Mouse (Mus musculus): ENCODE measurements around the gene Coq2. TPM values are rescaled to one million over a fixed set of nuclear protein-coding genes. Genes with fewer than 3 reads are reported as not detected.

Gene Coq2
- polyA plus RNA-seq, 1 experiment from 2014 or later: 46.8 TPM

DNA sequence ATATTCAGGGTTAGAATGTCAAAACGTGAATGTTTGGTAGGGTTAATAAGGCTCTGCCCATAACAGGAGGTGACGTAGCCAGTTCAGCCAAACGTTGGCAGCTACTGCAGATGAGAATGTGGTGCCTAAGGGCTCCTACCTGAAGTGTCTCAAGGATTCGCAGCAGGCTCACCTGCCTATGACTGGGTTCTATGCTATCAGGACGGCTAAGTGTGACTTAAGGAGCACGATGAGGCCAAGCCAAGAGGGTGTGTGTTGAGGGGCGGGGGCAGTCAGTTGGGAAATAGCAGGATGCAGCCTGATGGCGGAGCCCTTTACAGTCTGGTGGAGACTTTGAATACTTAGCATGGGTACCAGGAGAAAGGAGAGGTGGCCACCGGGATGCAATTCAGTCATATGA lies 22.6 kb downstream of the Coq2 start:
- H3K9me3 ChIP-seq (replicated peaks): no peaks in the 10 kb centered on the region
- no peak overlapping the region for H3K4me3 ChIP-seq
- WGBS: 90% methylated on average over 9 of the region's 9 CpGs
- no peak overlapping the region for H3K9ac ChIP-seq
- H3K4me2 ChIP-seq (replicated peaks): no peak overlapping the region
- peaks cover 28% of the 10 kb centered on the region for H3K36me3 ChIP-seq
- no peaks in the 10 kb centered on the region for H3K27me3 ChIP-seq
- no peaks in the 10 kb centered on the region for H3K4me1 ChIP-seq
- no peak overlapping the region for H3K27ac ChIP-seq
- ATAC-seq (ENCODE audit: low FRiP score): no peak

DNA sequence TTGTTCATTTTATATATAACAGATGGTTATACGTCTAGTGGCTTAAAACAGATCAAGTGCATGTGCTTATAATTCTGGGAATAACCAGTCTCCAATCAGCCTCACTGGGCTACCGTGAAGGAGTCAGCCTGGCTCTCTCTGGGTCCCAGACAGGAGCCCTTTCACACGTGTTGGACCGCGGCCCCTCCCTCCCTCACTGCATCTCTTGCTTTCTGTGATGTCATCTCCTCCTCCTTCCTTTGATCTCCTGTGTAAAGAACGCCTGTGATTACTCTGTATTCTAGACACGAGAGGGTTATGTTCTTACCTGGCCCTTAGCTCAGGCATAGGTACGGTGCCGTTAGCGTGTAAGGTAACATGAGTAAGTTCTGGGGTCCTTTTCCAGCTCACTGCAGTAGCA lies 23.5 kb downstream of the Coq2 start:
- Histone ChIP-seq H3K4me1 (no peaks in the 10 kb centered on the region), H3K4me2 (replicated peaks) (no peak overlapping the region), H3K36me3 (peaks cover 22% of the 10 kb centered on the region), H3K27me3 (no peaks in the 10 kb centered on the region), H3K9ac (no peak overlapping the region), H3K4me3 (no peak overlapping the region), H3K27ac (no peak overlapping the region), H3K9me3 (replicated peaks) (no peaks in the 10 kb centered on the region)
- no peak for ATAC-seq (ENCODE audit: low FRiP score)
- 81% methylated on average over 10 of the region's 10 CpGs for WGBS

DNA sequence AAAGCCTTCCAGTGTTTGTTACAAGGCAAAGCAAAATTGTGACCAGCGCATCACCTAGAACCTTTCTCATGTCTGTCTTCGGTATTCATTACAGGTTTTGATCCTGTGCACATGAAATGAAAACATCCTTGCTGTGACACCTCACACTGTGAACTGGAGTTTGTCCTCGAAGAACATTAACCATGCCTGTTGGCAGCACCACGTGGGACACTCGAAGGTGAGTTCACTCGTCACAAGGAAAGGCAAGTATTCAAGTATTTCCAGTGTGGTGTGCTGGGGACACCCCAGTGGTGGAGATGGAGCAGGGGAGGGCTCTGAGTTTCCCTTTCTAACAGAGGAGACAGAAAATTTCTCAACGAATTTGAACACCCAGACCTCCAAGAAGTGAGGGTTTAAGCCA lies 24.0 kb downstream of the Coq2 start:
- no peak overlapping the region for H3K9ac ChIP-seq
- no peak overlapping the region for H3K4me3 ChIP-seq
- no peaks in the 10 kb centered on the region for H3K4me1 ChIP-seq
- H3K27ac ChIP-seq: no peak overlapping the region
- no peaks in the 10 kb centered on the region for H3K9me3 ChIP-seq (replicated peaks)
- ATAC-seq (ENCODE audit: low FRiP score): no peak
- no peaks in the 10 kb centered on the region for H3K27me3 ChIP-seq
- H3K36me3 ChIP-seq: peaks cover 21% of the 10 kb centered on the region
- WGBS: 91% methylated on average over 7 of the region's 7 CpGs
- no peak overlapping the region for H3K4me2 ChIP-seq (replicated peaks)

DNA sequence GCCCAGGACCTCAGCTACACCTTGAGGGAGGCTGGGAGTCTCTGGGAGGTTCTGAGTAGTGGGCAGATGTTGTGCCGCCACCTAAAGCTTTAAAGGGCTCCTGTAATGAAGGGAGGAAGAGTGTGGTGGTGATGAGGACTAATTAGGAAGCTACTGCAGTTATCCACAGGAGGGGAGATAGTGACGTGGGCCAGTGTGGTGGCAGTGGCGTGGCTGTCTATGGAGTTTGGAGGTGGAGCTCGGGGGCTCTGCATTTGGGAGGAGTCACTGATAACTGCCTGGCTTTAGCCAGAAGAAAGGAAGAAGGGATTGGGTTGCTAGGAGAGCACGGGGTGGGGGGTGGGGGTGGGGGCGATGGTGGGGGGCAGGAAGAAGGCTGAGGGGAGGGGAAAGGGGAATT lies 26.4 kb downstream of the Coq2 start:
- H3K27ac ChIP-seq: no peak overlapping the region
- H3K36me3 ChIP-seq: peaks cover 1% of the 10 kb centered on the region; the same call in 1 of the 2 replicates
- no peaks in the 10 kb centered on the region for H3K27me3 ChIP-seq

DNA sequence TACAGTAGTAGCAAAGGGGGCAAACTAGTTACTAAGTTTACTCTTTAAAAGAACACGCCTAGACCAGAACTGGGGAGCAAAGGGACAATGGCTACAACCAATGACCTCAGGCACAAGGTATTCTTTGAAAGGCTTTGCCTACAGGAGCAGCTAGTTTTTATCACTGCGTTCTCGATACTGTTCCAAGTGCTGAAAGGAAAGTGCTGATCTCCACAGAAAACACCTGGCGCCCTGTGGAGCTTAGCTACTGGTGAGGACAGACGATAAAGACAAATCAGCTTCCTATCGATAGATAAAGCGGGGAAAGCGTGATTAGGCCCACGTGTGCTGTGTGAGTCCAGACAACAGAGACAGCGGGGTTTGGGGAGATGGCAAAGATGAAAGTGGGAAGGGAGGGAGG lies 26.9 kb downstream of the Coq2 start:
- no peak for ATAC-seq (ENCODE audit: low FRiP score)
- Histone ChIP-seq H3K27me3 (no peaks in the 10 kb centered on the region), H3K9me3 (replicated peaks) (no peaks in the 10 kb centered on the region), H3K27ac (no peak overlapping the region), H3K36me3 (no peaks in the 10 kb centered on the region), H3K4me3 (no peak overlapping the region), H3K4me1 (no peaks in the 10 kb centered on the region), H3K4me2 (replicated peaks) (no peak overlapping the region), H3K9ac (no peak overlapping the region)
- 63% methylated on average over 10 of the region's 10 CpGs for WGBS

More for the DNA sequence above, 26.4 kb downstream of the Coq2 start:
- Histone ChIP-seq H3K4me2 (replicated peaks) (no peak overlapping the region), H3K4me3 (no peak overlapping the region), H3K9me3 (replicated peaks) (no peaks in the 10 kb centered on the region), H3K4me1 (no peaks in the 10 kb centered on the region), H3K9ac (no peak overlapping the region)
- no peak for ATAC-seq (ENCODE audit: low FRiP score)
- 51% methylated on average over 5 of the region's 6 CpGs for WGBS

DNA sequence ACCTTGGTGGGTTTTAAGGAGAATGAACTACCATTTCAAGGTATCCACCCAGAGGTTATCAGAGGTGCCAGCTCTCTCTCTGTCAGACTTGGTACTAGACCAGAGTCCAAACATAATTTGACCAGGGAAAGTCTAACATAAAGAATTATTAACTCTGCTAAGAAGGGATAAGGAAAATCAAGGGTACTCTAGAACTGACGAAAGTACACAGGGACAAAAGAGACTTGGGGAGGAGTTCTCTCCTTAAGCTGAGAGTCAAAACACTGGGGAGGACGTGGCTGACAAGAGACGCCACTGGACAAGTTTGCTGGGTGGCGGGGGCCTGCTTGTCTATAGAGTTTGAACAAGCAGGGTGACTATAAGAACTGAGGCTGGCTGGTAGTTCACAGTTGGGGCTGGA lies 28.4 kb downstream of the Coq2 start:
- 79% methylated on average over 4 of the region's 4 CpGs for WGBS
- Histone ChIP-seq H3K9me3 (replicated peaks) (no peaks in the 10 kb centered on the region), H3K36me3 (no peaks in the 10 kb centered on the region), H3K27me3 (no peaks in the 10 kb centered on the region), H3K4me2 (replicated peaks) (no peak overlapping the region), H3K4me1 (no peaks in the 10 kb centered on the region), H3K4me3 (no peak overlapping the region), H3K27ac (no peak overlapping the region), H3K9ac (no peak overlapping the region)
- ATAC-seq (ENCODE audit: low FRiP score): no peak

DNA sequence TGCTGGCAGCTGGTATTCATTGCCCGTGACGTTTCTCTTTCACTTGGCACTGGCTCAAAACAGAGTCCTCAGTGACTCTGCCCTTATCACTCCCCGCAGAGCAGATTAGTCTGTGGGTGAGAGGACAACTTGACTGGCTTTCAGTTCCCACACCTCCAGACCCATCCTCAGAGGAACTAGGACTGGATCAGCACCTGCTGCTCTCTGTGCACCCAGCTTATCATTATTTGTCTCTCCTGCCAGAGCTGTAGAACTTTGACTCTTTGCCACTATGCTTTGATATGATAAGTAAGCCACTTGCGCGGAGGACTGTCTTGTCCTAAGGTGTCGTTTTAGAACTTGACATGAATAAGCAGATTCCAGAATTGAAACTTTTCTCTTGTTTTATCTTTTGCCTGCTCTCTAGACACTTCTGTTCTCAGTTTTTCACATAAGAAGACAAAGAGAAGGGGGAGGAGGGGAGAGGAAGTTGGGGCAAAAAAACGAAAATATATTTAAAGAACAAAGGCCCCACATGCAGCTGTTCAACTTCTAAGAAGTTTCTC lies 30.9 kb downstream of the Coq2 start:
- H3K4me2 ChIP-seq (replicated peaks): no peak overlapping the region
- no peak overlapping the region for H3K4me3 ChIP-seq
- no peaks in the 10 kb centered on the region for H3K9me3 ChIP-seq (replicated peaks)
- WGBS: 88% methylated on average over 7 of the region's 7 CpGs
- H3K36me3 ChIP-seq: no peaks in the 10 kb centered on the region
- no peaks in the 10 kb centered on the region for H3K27me3 ChIP-seq
- H3K27ac ChIP-seq: no peak overlapping the region
- no peaks in the 10 kb centered on the region for H3K4me1 ChIP-seq
- no peak for ATAC-seq (ENCODE audit: low FRiP score)
- H3K9ac ChIP-seq: no peak overlapping the region

DNA sequence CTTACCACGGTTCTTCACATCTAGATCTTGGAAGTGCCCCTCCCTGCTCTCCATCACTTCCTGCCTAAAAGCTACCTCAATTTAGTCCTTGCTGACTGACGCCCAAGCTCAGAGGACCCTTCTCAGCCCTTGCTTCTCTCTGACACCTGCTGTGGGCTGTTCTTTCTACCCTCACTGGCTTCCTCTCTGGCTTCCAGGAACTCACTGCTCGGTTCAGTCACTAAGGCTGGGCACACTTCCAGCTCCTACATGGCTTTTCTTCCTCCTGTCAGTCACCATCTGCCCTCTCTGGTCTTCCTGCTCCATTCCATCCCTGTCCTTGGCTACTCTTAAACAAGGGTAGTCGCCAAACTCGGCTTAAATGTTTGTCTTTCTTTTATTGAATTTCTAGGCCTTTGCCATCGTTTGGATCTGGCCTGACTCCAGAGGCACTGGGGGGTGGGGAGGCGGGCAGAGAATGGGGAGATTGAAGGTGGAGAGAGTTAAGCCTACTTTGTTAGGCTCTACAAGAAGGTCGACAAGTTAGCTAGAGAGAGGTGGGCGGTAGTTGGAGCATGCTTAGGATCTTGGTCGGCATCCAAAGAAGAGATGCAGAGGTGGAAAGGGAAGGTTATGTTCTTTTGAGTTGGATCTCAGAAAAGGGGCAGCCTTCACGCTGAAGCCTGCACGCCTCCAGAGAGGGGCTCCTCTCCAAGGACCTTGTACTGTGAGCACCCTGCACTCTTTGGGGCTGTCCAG lies 31.5 kb downstream of the Coq2 start:
- no peak for ATAC-seq (ENCODE audit: low FRiP score)
- H3K36me3 ChIP-seq: no peaks in the 10 kb centered on the region
- no peaks in the 10 kb centered on the region for H3K27me3 ChIP-seq
- WGBS: 85% methylated on average over 12 of the region's 12 CpGs
- no peak overlapping the region for H3K4me2 ChIP-seq (replicated peaks)
- H3K27ac ChIP-seq: no peak overlapping the region
- no peaks in the 10 kb centered on the region for H3K4me1 ChIP-seq
- no peak overlapping the region for H3K4me3 ChIP-seq
- H3K9me3 ChIP-seq (replicated peaks): no peaks in the 10 kb centered on the region
- H3K9ac ChIP-seq: no peak overlapping the region

DNA sequence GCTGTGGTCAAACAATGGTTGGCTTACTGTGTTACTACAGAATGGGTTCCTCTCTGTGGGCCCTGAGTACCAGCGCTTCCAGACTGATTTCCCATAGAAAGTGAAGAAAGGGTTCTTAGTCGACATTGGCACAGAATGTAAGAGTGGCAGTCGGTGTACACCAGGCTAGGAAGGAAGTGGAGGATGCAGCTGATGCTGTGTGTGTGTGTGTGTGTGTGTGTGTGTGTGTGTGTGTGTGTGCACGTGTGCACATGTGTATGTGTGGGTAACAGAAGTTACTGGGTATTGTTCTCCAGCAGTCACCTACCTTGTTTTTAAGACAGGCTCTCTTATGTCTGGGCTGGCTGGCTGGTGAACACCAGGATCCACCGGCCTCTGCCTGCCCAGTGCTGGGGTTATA lies 32.6 kb downstream of the Coq2 start:
- no peaks in the 10 kb centered on the region for H3K27me3 ChIP-seq
- no peak overlapping the region for H3K27ac ChIP-seq
- no peak overlapping the region for H3K9ac ChIP-seq
- no peaks in the 10 kb centered on the region for H3K9me3 ChIP-seq (replicated peaks)
- H3K4me3 ChIP-seq: no peak overlapping the region
- H3K4me2 ChIP-seq (replicated peaks): no peak overlapping the region
- H3K36me3 ChIP-seq: no peaks in the 10 kb centered on the region
- no peak for ATAC-seq (ENCODE audit: low FRiP score)
- 83% methylated on average over 5 of the region's 5 CpGs for WGBS
- no peaks in the 10 kb centered on the region for H3K4me1 ChIP-seq

DNA sequence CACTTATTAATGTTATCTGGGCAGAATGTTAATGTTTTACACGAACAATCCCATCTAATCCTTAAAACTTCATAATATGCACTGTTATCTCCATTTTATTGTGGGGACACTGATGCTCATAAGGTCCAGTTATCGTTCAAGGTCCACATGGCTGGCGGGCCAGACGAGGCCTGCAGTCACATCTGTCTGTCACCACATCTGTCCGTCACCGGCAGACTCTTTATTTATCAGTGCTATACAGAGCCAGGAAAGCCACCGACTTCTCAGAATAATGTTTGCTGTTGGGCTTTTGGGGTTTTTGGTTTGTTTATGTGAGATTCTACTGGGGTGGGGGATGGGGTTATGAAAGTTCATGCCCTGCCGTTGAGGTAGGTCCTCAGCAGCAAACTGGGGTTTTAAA lies 36.5 kb downstream of the Coq2 start:
- H3K27me3 ChIP-seq: no peaks in the 10 kb centered on the region
- no peaks in the 10 kb centered on the region for H3K36me3 ChIP-seq
- no peaks in the 10 kb centered on the region for H3K9me3 ChIP-seq (replicated peaks)
- no peak overlapping the region for H3K4me3 ChIP-seq
- 77% methylated on average over 8 of the region's 8 CpGs for WGBS
- no peak overlapping the region for H3K27ac ChIP-seq
- H3K9ac ChIP-seq: no peak overlapping the region
- no peaks in the 10 kb centered on the region for H3K4me1 ChIP-seq
- no peak for ATAC-seq (ENCODE audit: low FRiP score)
- no peak overlapping the region for H3K4me2 ChIP-seq (replicated peaks)

DNA sequence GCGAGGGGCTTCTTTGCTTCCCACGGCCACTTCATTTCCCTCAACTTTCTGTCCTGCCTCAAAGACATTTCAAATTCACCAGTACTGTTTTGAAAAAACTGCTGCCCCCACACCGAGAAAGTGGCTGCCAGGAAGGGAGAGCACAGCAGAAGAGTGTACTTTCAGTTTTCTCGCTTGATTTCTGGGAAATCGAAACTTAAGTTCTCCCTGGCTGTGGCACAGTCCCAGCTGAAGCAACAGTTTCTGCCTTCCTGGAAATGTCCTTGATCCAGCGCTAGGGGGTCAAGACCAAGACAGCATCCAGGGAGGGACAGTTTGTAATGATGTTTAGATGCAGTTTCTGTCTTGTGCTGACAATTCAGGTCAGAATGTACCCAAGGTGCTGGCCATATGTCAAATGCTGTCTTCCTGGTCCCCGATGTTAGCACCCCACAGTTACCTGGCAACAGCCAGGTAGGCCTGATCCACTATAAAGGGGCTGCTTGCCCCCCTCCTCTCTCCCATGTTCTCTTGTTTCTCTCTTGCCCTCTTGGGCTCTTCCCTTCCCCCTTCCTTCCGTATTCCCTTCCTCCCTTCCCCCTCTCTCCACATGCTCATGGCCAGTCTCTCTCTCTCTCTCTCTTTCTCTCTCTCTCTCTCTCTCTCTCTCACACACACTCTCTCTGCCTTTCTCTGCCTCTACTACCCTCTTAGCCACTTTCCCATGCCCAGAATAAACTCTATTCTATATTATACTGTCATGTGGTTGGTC lies 38.0 kb downstream of the Coq2 start:
- Histone ChIP-seq H3K4me1 (no peaks in the 10 kb centered on the region), H3K4me3 (no peak overlapping the region), H3K4me2 (replicated peaks) (no peak overlapping the region), H3K36me3 (no peaks in the 10 kb centered on the region), H3K9ac (no peak overlapping the region), H3K27ac (no peak overlapping the region), H3K9me3 (replicated peaks) (no peaks in the 10 kb centered on the region), H3K27me3 (no peaks in the 10 kb centered on the region)
- no peak for ATAC-seq (ENCODE audit: low FRiP score)
- 75% methylated on average over 8 of the region's 8 CpGs for WGBS

DNA sequence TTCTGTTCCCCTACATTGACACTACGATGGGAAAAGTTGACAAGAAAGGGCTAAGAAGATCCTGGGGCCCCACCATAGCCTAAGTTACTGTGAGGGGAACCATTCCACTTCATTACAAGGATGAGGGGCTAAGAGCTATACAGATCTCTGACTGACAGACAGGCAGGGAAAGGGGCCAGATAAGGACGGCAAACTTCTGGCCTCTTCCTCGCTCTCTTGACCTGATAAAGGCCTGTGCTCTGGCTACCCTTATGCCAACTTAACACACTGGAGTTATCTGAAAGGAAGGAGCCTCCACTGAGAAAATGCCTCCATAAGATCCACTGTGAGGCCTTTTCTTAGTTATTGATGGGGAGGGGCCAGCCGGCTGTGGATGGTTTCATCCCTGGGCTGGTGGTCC lies 39.0 kb downstream of the Coq2 start:
- H3K27me3 ChIP-seq: no peaks in the 10 kb centered on the region
- no peak overlapping the region for H3K4me2 ChIP-seq (replicated peaks)
- no peaks in the 10 kb centered on the region for H3K36me3 ChIP-seq
- H3K9ac ChIP-seq: no peak overlapping the region
- H3K27ac ChIP-seq: no peak overlapping the region
- H3K4me1 ChIP-seq: no peaks in the 10 kb centered on the region
- H3K4me3 ChIP-seq: no peak overlapping the region
- 91% methylated on average over 4 of the region's 4 CpGs for WGBS
- H3K9me3 ChIP-seq (replicated peaks): no peaks in the 10 kb centered on the region
- ATAC-seq (ENCODE audit: low FRiP score): no peak

Measured in hindbrain, embryonic 12.5 days (tissue).